Mouse (Mus musculus) cerebellum, adult 11 months (tissue): ENCODE data around the gene Cfap97d1.

ENCODE experiments used
- DNase-seq: peaks from one replicate; pipeline ENCODE4 v3.0.0; 2022

The Cfap97d1 gene

GRCm38 (mm10) chr11:102040646-102041045 lies 56.6 kb downstream of the Cfap97d1 start:
- DNase-seq = no peak

DNA sequence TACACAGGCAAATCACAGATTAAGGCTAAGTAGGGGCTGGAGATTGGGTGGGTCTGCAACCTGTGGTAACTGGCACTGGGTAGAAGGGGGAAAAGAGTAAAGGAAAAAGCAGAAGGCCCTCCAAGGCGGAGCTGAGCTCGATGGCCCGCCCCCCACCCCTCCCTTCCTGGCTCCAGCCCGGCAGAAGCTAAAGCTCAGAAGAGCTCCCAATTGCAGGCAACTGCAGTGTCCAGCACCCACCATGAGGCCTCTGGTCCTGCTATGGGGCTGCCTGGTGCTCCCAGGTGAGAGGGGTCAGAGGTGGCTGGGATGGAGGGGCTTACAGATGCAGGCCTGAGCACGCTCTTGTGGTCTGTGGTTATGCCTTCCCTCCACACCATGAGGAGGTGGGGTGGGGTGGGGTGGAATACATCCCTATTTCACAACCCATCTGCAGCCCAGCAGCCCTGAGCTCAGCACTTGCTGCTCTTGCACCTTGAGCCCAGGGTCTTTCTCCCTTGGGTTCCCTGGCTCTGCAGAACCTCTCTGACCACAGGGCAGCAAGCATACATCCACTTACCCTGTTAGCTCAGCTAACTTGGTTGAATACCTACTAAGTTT lies 57.4 kb downstream of the Cfap97d1 start, which contains the start of gene Cd300lg:
Cd300lg (plus strand) TSS at position 160 of the 600 bp plus-strand sequence.
- no peak for DNase-seq
